Mouse (Mus musculus) megakaryocyte-erythroid progenitor cell, adult 5 weeks (primary cell): ENCODE data around the gene Spata45. TPM values are rescaled to one million over a fixed set of nuclear protein-coding genes. Genes with fewer than 3 reads are reported as not detected.

Experiments used
- polyA plus RNA-seq: library from polyadenylated mRNA; stranded (reverse); fragments of >175 nt; gene quantifications from 2 replicates; pipeline ENCODE4 v1.2.3, GENCODE M21; 2012

Spata45 gene
- not detected in 2 replicates for polyA plus RNA-seq

DNA sequence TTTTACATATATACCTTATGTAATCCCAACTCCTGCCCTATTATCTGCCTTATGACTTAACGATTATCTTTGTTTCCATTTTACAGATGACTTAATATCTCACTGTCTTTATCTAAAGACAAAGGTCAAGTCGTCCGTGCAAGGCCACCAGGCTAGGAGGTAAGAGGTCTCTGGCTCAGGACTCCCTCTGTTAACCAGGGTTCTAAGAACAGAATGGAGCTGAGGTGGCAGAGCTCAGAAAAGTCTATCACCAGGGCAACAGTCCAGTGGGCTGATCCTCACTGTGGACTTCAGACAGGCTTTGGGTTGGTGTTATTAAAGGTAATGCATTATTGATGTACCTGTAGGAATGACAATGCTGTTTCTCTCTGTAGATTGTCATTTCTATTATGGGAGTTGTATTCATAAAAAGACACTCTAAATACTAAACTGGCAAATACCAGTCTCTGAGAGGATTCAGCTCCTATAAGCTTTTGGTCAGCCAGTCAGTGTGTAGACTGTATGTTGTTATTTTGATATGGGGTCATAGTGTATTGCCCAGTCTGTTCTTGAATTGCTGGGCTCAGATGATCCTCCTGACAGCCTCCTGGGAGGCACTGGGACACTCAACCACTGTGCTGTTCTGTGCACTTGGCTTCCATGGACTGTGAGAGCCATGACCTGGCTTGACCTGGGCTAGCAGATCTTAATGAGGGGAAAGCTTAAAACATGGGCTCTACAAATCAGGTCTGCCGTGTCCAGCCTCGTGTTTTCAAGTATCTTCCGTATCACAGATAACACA lies at the start of gene Spata45:
Gene Spata45, plus strand, starts transcription at position 86 of the 781 bp plus-strand sequence.

DNA sequence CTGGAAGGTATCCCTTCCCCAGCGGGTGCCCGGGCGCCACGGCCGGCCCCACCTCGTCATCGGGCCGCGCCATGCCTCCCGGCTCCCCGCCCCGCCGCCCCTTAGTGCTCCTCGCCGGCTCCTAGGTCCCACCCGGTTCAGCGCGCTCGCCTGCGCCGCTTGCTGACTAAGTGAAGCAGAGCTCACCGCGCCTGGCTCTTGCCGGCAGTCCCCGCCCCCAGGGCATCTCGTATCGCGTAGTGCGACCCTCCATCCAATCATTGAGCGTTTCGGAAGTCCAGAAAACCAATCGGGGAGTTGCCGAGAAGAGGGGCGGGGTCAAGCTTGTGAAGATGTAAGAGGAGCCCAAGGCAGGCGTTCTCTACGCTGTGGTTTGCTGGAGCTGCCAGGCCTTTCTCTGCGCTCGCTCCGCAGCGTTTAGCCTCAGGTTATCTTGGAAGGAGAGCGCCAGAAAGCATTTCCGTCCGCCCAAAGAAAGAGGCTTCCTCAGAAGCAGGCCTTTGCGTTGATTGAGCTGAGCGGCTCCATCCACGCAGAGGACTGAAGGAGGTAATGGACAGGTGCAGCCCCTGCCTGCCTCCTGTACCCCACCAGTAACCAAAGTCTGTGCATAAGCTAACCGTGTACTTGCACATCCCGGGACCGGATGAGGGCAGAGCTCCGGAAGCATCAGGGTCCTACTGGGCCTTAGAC lies 10.3 kb upstream of the Spata45 start, which contains the start of gene Flvcr1:
Gene Flvcr1, minus strand, starts transcription at position 138 of the 693 bp plus-strand sequence.

DNA sequence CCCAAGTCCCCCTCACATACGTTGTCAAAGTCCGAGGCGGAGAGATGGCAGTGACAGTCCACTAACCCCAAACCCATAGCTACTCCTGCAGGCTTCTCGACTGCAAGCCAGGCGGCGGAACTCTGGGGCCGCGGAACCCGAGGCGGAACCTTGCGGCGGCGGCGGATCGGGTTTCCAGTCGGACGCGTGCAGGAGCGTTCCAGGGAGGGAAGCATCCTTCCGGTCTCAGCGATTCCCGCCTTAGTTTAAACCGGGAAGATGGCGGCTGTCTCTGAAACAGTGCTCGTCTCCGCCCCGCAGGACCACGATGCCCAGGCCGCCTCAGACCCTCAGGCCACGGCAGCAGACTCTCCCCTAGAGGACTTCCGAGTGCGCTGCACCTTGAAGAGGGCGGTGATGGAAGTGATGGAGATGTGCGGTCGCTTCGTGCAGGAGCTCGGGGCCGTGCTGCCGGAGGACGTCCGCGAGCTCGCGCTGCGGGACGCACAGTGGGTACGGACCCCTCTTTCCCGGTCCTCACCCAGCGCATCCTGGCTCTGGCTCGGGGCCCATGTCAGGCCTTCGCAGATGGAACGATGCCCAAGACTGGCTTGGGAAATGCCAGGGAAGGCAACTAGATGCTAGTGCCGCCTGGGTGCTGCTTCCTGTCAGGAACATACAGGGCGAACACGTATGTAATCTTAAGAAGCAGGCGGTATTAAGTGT lies 26.5 kb downstream of the Spata45 start, which contains the start of the genes Tatdn3 and Nsl1:
Gene Tatdn3, minus strand, starts transcription at position 152 of the 705 bp plus-strand sequence.
Gene Nsl1, plus strand, starts transcription at position 232 of the 705 bp plus-strand sequence.

Other genes with a start within 250 kb of the Spata45 start
- 21.8 and 24.6 TPM in 2 replicates for gene Rps6kc1, start 124.9 kb upstream of the Spata45 start, polyA plus RNA-seq
- gene Angel2, start 111.5 kb upstream of the Spata45 start, polyA plus RNA-seq, result 9.5 and 12.1 TPM in 2 replicates
- gene Vash2, start 57.3 kb upstream of the Spata45 start, polyA plus RNA-seq, result 1.2 and 3.0 TPM in 2 replicates
- gene Flvcr1, start 10.5 kb upstream of the Spata45 start, polyA plus RNA-seq, result 10.1 and 12.3 TPM in 2 replicates
- gene Tatdn3, start 26.3 kb downstream of the Spata45 start, polyA plus RNA-seq, result 0.46 and 0.71 TPM in 2 replicates
- 12.4 and 14.9 TPM in 2 replicates for gene Nsl1, start 26.4 kb downstream of the Spata45 start, polyA plus RNA-seq
- 9.2 and 12.2 TPM in 2 replicates for gene Batf3, start 61.2 kb downstream of the Spata45 start, polyA plus RNA-seq
- 0.31 and 0.75 TPM in 2 replicates for gene Fam71a, start 128.2 kb downstream of the Spata45 start, polyA plus RNA-seq
- 35.3 and 41.6 TPM in 2 replicates for gene Atf3, start 181.4 kb downstream of the Spata45 start, polyA plus RNA-seq